In the genomic region with DNA sequence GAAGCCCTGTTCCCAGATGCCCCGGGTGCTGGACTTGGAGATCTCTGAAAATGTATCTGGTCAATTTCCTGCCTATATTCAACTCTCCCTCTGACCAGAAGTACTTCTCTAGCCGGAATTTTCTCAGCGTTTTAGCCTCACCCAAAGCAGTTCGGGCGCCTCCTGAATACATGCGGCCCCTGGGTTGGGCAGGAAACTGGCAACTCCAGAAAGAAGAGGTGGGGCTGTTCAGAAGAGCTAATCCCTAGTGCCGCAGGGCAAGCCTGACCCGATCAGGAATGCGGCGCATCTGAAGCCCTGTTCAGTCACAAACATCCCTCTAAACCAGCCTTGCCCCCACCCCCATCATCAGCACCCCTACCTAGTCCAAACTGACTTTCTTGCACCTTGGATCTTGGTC, we compare ENCODE assay signal across 9 mouse cellular contexts. TPM values are rescaled to one million over a fixed set of nuclear protein-coding genes. Genes with fewer than 3 reads are reported as not detected.
DNase-seq lines count a peak whose midpoint lies in the region; ATAC-seq and TF ChIP-seq lines count a peak whose summit lies in the region.
"Had no signal": no experiment of that assay in that cellular context is flagged by ENCODE, and none has a peak within 500 bp of the region (broad histone marks: within the 10 kb centered on the region; RNA-seq: fewer than 3 reads in every experiment).

No protein-coding gene starts in this region.

- no peak for TF ChIP-seq POLR2A in brain, embryonic 14.5 days (IDR thresholded peaks at IDR 0.05; ENCODE audit: borderline replicate concordance, extremely low read depth, insufficient read depth, insufficient read length, poor library complexity, severe bottlenecking)

- DNase-seq in heart, postnatal 10 days: no peak
- DNase-seq in brain, embryonic 14.5 days (ENCODE audit: low read depth): peak; percentile 69
- peak; percentile 58 for DNase-seq in mesoderm, embryonic 11.5 days (ENCODE audit: low read depth, low spot score)
- no peak for DNase-seq in ovary, postnatal 14 days (ENCODE audit: low spot score)
- DNase-seq in left cerebral cortex, adult 8-10 months (ENCODE audit: low spot score in 2 of 2): no peak
- DNase-seq in gastrocnemius, adult 18-20 months (ENCODE audit: low spot score): no peak

- intact Hi-C loops in heart, postnatal 10 days (cut with DNase I): no loop called here

- H3K4me2 ChIP-seq in heart, embryonic 11.5 days: peak overlapping the region; percentile 93
- H3K4me2 ChIP-seq in hindbrain, embryonic 13.5 days: peak overlapping the region; percentile 91

- H3K9ac ChIP-seq in heart, embryonic 11.5 days (ENCODE audit: low read depth, low read length): peak overlapping the region; percentile 97
- H3K9ac ChIP-seq in hindbrain, embryonic 13.5 days: peak overlapping the region; percentile 95; the same call in 1 of the 2 replicates

- H3K9me3 ChIP-seq in heart, embryonic 11.5 days (replicated peaks; ENCODE audit: control insufficient read depth, low read length): no peaks in the 10 kb centered on the region
- H3K9me3 ChIP-seq in hindbrain, embryonic 13.5 days: no peaks in the 10 kb centered on the region

- WGBS in heart, embryonic 11.5 days (ENCODE audit: insufficient replicate concordance): under 1% methylated on average over 10 of the region's 10 CpGs
- WGBS in hindbrain, embryonic 13.5 days: 1% methylated on average over 10 of the region's 10 CpGs

- peaks cover 38% of the 10 kb centered on the region for H3K4me1 ChIP-seq in heart, embryonic 11.5 days (ENCODE audit: control insufficient read depth, insufficient read depth, low read length)
- H3K4me1 ChIP-seq in hindbrain, embryonic 13.5 days (replicated peaks): peaks cover 43% of the 10 kb centered on the region

- peak overlapping the region; percentile 96 for H3K27ac ChIP-seq in heart, embryonic 11.5 days (ENCODE audit: low read depth, low read length)
- peak overlapping the region; percentile 98 for H3K27ac ChIP-seq in hindbrain, embryonic 13.5 days

- no peaks in the 10 kb centered on the region; the same call in 1 of the 2 replicates for H3K36me3 ChIP-seq in heart, embryonic 11.5 days (ENCODE audit: control insufficient read depth, insufficient read depth, low read length)
- H3K36me3 ChIP-seq in hindbrain, embryonic 13.5 days: 0 out of 2 replicates have a peak, but pooled peaks cover 4% of the 10 kb centered on the region

- H3K27me3 ChIP-seq in heart, embryonic 11.5 days (ENCODE audit: control insufficient read depth, insufficient read depth, low read length): no peaks in the 10 kb centered on the region
- 0 out of 2 replicates have a peak, but pooled peaks cover 3% of the 10 kb centered on the region for H3K27me3 ChIP-seq in hindbrain, embryonic 13.5 days

- peak overlapping the region; percentile 73 for H3K4me3 ChIP-seq in heart, embryonic 11.5 days (ENCODE audit: low read depth, low read length)
- peak overlapping the region; percentile 81 for H3K4me3 ChIP-seq in hindbrain, embryonic 13.5 days

- ATAC-seq in heart, embryonic 11.5 days (replicated peaks; ENCODE audit: insufficient number of reproducible peaks, low FRiP score, low TSS enrichment): peak; percentile 32; the same call in 1 of the 2 replicates
- peak; percentile 26 for ATAC-seq in hindbrain, embryonic 13.5 days (ENCODE audit: low FRiP score)

- no peak for TF ChIP-seq CTCF in brain, embryonic 14.5 days (IDR thresholded peaks at IDR 0.05; ENCODE audit: borderline replicate concordance, extremely low read depth, insufficient read depth, insufficient read length)

RNA-seq across cellular contexts. Expression of a gene that starts 0.7 kb away (rescaled TPM):
- 6.6 and 6.9 TPM in 2 replicates for polyA plus RNA-seq in heart, embryonic 11.5 days (2014; fragmentation: Nextera tagmentation; extraction: Ambion mirVana)
- 1 to 10 TPM; 3.1 to 3.9 TPM for total RNA-seq in heart, postnatal 10 days (2021)
- polyA plus RNA-seq in brain, embryonic 14.5 days (2012; rRNA removed): 6.8 and 7.6 TPM in 2 replicates
- polyA plus RNA-seq in hindbrain, embryonic 13.5 days (2015; fragmentation: Nextera tagmentation; extraction: Ambion mirVana): 5.2 and 7.0 TPM in 2 replicates
- 1 to 10 TPM in 2 of 4 experiments, under 1 TPM in 2; 0.89 to 2.3 (median 1.3) TPM for total RNA-seq in left cerebral cortex, adult 8-10 months (2022)
- total RNA-seq in gastrocnemius, adult 18-20 months (2021): under 1 TPM in 1 of 2 experiments, not detected in 1; 0.43 TPM
- total RNA-seq: MEL had no signal

RNA-seq across cellular contexts. Expression of a gene that starts 10.3 kb away (rescaled TPM):
- polyA plus RNA-seq in heart, embryonic 11.5 days (2014; fragmentation: Nextera tagmentation; extraction: Ambion mirVana): 8.5 and 13.8 TPM in 2 replicates
- 1 to 10 TPM in 1 of 2 experiments, under 1 TPM in 1; 0.89 to 1.0 TPM for total RNA-seq in heart, postnatal 10 days (2021)
- 41.7 and 61.5 TPM in 2 replicates for polyA plus RNA-seq in brain, embryonic 14.5 days (2012; rRNA removed)
- 22.2 and 25.4 TPM in 2 replicates for polyA plus RNA-seq in hindbrain, embryonic 13.5 days (2015; fragmentation: Nextera tagmentation; extraction: Ambion mirVana)
- 10 to 100 TPM; 67.7 to 77.9 (median 74.4) TPM for total RNA-seq in left cerebral cortex, adult 8-10 months (2022)
- total RNA-seq in gastrocnemius, adult 18-20 months (2021): under 1 TPM; 0.38 to 0.57 TPM
- total RNA-seq: MEL had no signal

RNA-seq across cellular contexts. Expression of a gene that starts 17.0 kb away (rescaled TPM):
- 26.6 and 30.4 TPM in 2 replicates for polyA plus RNA-seq in heart, embryonic 11.5 days (2014; fragmentation: Nextera tagmentation; extraction: Ambion mirVana)
- 1 to 10 TPM; 7.0 to 8.1 TPM for total RNA-seq in heart, postnatal 10 days (2021)
- 15.8 and 21.4 TPM in 2 replicates for polyA plus RNA-seq in brain, embryonic 14.5 days (2012; rRNA removed)
- polyA plus RNA-seq in hindbrain, embryonic 13.5 days (2015; fragmentation: Nextera tagmentation; extraction: Ambion mirVana): 26.7 and 28.6 TPM in 2 replicates
- 10 to 100 TPM in 2 of 4 experiments, 1 to 10 TPM in 2; 9.1 to 11.1 (median 10.3) TPM for total RNA-seq in left cerebral cortex, adult 8-10 months (2022)
- 1 to 10 TPM; 3.3 to 3.8 TPM for total RNA-seq in gastrocnemius, adult 18-20 months (2021)

RNA-seq across cellular contexts. Expression of a gene that starts 29.1 kb away (rescaled TPM):
- polyA plus RNA-seq in heart, embryonic 11.5 days (2014; fragmentation: Nextera tagmentation; extraction: Ambion mirVana): 29.2 and 31.0 TPM in 2 replicates
- total RNA-seq in heart, postnatal 10 days (2021): 10 to 100 TPM; 66.4 to 72.4 TPM
- polyA plus RNA-seq in brain, embryonic 14.5 days (2012; rRNA removed): 34.8 and 35.4 TPM in 2 replicates
- polyA plus RNA-seq in hindbrain, embryonic 13.5 days (2015; fragmentation: Nextera tagmentation; extraction: Ambion mirVana): 17.2 and 18.5 TPM in 2 replicates
- 10 to 100 TPM; 38.3 to 42.1 (median 40.2) TPM for total RNA-seq in left cerebral cortex, adult 8-10 months (2022)
- total RNA-seq in gastrocnemius, adult 18-20 months (2021): 10 to 100 TPM; 72.0 to 78.9 TPM

RNA-seq across cellular contexts. Expression of a gene that starts 31.1 kb away (rescaled TPM):
- 35.0 and 41.8 TPM in 2 replicates for polyA plus RNA-seq in heart, embryonic 11.5 days (2014; fragmentation: Nextera tagmentation; extraction: Ambion mirVana)
- total RNA-seq in heart, postnatal 10 days (2021): 10 to 100 TPM; 59.2 to 60.4 TPM
- 22.5 and 29.6 TPM in 2 replicates for polyA plus RNA-seq in brain, embryonic 14.5 days (2012; rRNA removed)
- polyA plus RNA-seq in hindbrain, embryonic 13.5 days (2015; fragmentation: Nextera tagmentation; extraction: Ambion mirVana): 34.6 and 39.4 TPM in 2 replicates
- total RNA-seq in left cerebral cortex, adult 8-10 months (2022): 1 to 10 TPM; 6.6 to 9.6 (median 7.8) TPM
- total RNA-seq in gastrocnemius, adult 18-20 months (2021): 10 to 100 TPM; 50.8 to 72.0 TPM
- total RNA-seq: MEL had no signal

Comparison
In these comparisons a context has a peak if more than half of its experiments do, and no peak if none do; other contexts are left out.
1. DNase-seq: peak in brain, embryonic 14.5 days (single experiment) and mesoderm, embryonic 11.5 days (single experiment); none in heart, postnatal 10 days (0 of 2), ovary, postnatal 14 days (single experiment), left cerebral cortex, adult 8-10 months (0 of 2) and gastrocnemius, adult 18-20 months (single experiment).
2. RNA of a gene that starts 10.3 kb away (total RNA-seq): 67.7 to 77.9 TPM in left cerebral cortex, adult 8-10 months; 0.89 to 1.0 TPM in heart, postnatal 10 days and 0.38 to 0.57 TPM in gastrocnemius, adult 18-20 months; every median in the first group is over 10 times any median in the second.